21 mouse cellular contexts compared by ENCODE assay signal in genomic region chr1:82273529-82273928, GRCm38 (mm10). TPM values are rescaled to one million over a fixed set of nuclear protein-coding genes. Genes with fewer than 3 reads are reported as not detected.
DNase-seq lines count a peak whose midpoint lies in the region; ATAC-seq and TF ChIP-seq lines count a peak whose summit lies in the region.
"Had no signal": no experiment of that assay in that cellular context is flagged by ENCODE, and none has a peak within 500 bp of the region (broad histone marks: within the 10 kb centered on the region; RNA-seq: fewer than 3 reads in every experiment).

No protein-coding gene starts in this region.

- no peak for TF ChIP-seq CTCF in kidney, adult 2 months (conservative IDR thresholded peaks at IDR 0.05; ENCODE audit: insufficient read depth, insufficient read length, low read depth, low read length)

- no peaks in the 10 kb centered on the region for H3K9me3 ChIP-seq in forebrain, embryonic 11.5 days (ENCODE audit: control insufficient read depth, low read length)
- H3K9me3 ChIP-seq in forebrain, embryonic 15.5 days: no peaks in the 10 kb centered on the region
- H3K9me3 ChIP-seq in forebrain, embryonic 14.5 days (replicated peaks; ENCODE audit: control insufficient read depth, low read length): no peaks in the 10 kb centered on the region
- H3K9me3 ChIP-seq in midbrain, embryonic 15.5 days: no peaks in the 10 kb centered on the region
- peaks cover 2% of the 10 kb centered on the region; the same call in 1 of the 2 replicates for H3K9me3 ChIP-seq in liver, embryonic 11.5 days (ENCODE audit: control insufficient read depth, low read length)
- H3K9me3 ChIP-seq: embryonic facial prominence, embryonic 13.5 days; hindbrain, embryonic 15.5 days; neural tube, embryonic 13.5 days had no signal

- no peaks in the 10 kb centered on the region for H3K27me3 ChIP-seq in forebrain, embryonic 11.5 days (ENCODE audit: control insufficient read depth, insufficient read depth, low read length)
- H3K27me3 ChIP-seq in forebrain, embryonic 15.5 days: no peaks in the 10 kb centered on the region
- no peaks in the 10 kb centered on the region for H3K27me3 ChIP-seq in kidney, adult 2 months (replicated peaks; ENCODE audit: control insufficient read depth, insufficient read depth, low read length)
- H3K27me3 ChIP-seq in forebrain, embryonic 14.5 days (replicated peaks; ENCODE audit: control insufficient read depth, insufficient read depth, low read length): no peaks in the 10 kb centered on the region
- no peaks in the 10 kb centered on the region for H3K27me3 ChIP-seq in midbrain, embryonic 15.5 days (replicated peaks)
- H3K27me3 ChIP-seq in liver, embryonic 11.5 days (replicated peaks; ENCODE audit: control insufficient read depth, insufficient read depth, low read length): no peaks in the 10 kb centered on the region
- H3K27me3 ChIP-seq: embryonic facial prominence, embryonic 13.5 days; hindbrain, embryonic 15.5 days; neural tube, embryonic 13.5 days had no signal

- no peak for TF ChIP-seq POLR2A in kidney, adult 2 months (IDR thresholded peaks at IDR 0.05; ENCODE audit: low read depth, low read length)

- H3K4me2 ChIP-seq in forebrain, embryonic 11.5 days (ENCODE audit: low read depth, low read length, severe bottlenecking): no peak overlapping the region
- no peak overlapping the region for H3K4me2 ChIP-seq in forebrain, embryonic 15.5 days (replicated peaks)
- no peak overlapping the region for H3K4me2 ChIP-seq in forebrain, embryonic 14.5 days (ENCODE audit: low read length)
- H3K4me2 ChIP-seq in midbrain, embryonic 15.5 days: no peak overlapping the region
- H3K4me2 ChIP-seq in liver, embryonic 11.5 days: no peak overlapping the region
- H3K4me2 ChIP-seq: embryonic facial prominence, embryonic 13.5 days; hindbrain, embryonic 15.5 days; neural tube, embryonic 13.5 days had no signal

- DNase-seq in forebrain, embryonic 11.5 days (ENCODE audit: low spot score): no peak
- DNase-seq in kidney, adult 2 months: no peak
- DNase-seq in kidney, postnatal 14 days: no peak
- no peak for DNase-seq in forebrain, embryonic 14.5 days (ENCODE audit: low spot score)
- DNase-seq in gastrocnemius, postnatal 4 days (ENCODE audit: low spot score in 2 of 2): no peak
- no peak for DNase-seq in liver, embryonic 11.5 days (ENCODE audit: low spot score)
- DNase-seq: adrenal gland, postnatal 14 days; cerebellum, postnatal 10 days; kidney, adult 18-20 months; spleen, adult 18-20 months; thymus, postnatal 4 days had no signal

- H3K9ac ChIP-seq in forebrain, embryonic 11.5 days (ENCODE audit: low read length): no peak overlapping the region
- H3K9ac ChIP-seq in forebrain, embryonic 15.5 days (replicated peaks): no peak overlapping the region
- H3K9ac ChIP-seq in forebrain, embryonic 14.5 days (ENCODE audit: low read length): no peak overlapping the region
- no peak overlapping the region for H3K9ac ChIP-seq in midbrain, embryonic 15.5 days
- H3K9ac ChIP-seq in liver, embryonic 11.5 days (ENCODE audit: low read depth, low read length): no peak overlapping the region
- H3K9ac ChIP-seq: hindbrain, embryonic 15.5 days; neural tube, embryonic 13.5 days had no signal

- peak; percentile 53 for ATAC-seq in forebrain, embryonic 11.5 days (replicated peaks; ENCODE audit: low FRiP score)
- ATAC-seq in forebrain, embryonic 15.5 days (replicated peaks): no peak
- ATAC-seq in forebrain, embryonic 14.5 days: 0 out of 2 replicates have a peak, but pooled peaks have one; percentile 30
- peak; percentile 60 for ATAC-seq in midbrain, embryonic 15.5 days (replicated peaks)
- ATAC-seq in liver, embryonic 11.5 days (replicated peaks; ENCODE audit: low FRiP score): no peak

- WGBS in forebrain, embryonic 11.5 days: 8% methylated on average over 6 of the region's 6 CpGs
- whole genome bisulfite sequencing in forebrain, embryonic 15.5 days: 7% methylated on average over 6 of the region's 6 CpGs
- 48% methylated on average over 6 of the region's 6 CpGs for WGBS in kidney, adult 2 months
- WGBS in forebrain, embryonic 14.5 days: under 1% methylated on average over 6 of the region's 6 CpGs
- 6% methylated on average over 6 of the region's 6 CpGs for WGBS in midbrain, embryonic 15.5 days
- 66% methylated on average over 6 of the region's 6 CpGs for WGBS in liver, embryonic 11.5 days

- H3K36me3 ChIP-seq in forebrain, embryonic 11.5 days (ENCODE audit: control insufficient read depth, insufficient read depth, low read length): peaks cover 3% of the 10 kb centered on the region; the same call in 1 of the 2 replicates
- peaks cover 16% of the 10 kb centered on the region; the same call in 1 of the 2 replicates for H3K36me3 ChIP-seq in forebrain, embryonic 15.5 days
- H3K36me3 ChIP-seq in kidney, adult 2 months (ENCODE audit: control insufficient read depth, insufficient read depth, low read length): peaks cover 2% of the 10 kb centered on the region; the same call in 1 of the 2 replicates
- peaks cover 21% of the 10 kb centered on the region for H3K36me3 ChIP-seq in forebrain, embryonic 14.5 days (ENCODE audit: control insufficient read depth, insufficient read depth, low read length)
- peaks cover 12% of the 10 kb centered on the region; the same call in 1 of the 2 replicates for H3K36me3 ChIP-seq in midbrain, embryonic 15.5 days (replicated peaks)
- H3K36me3 ChIP-seq in liver, embryonic 11.5 days (ENCODE audit: control insufficient read depth, insufficient read depth, low read length): 0 out of 2 replicates have a peak, but pooled peaks cover 2% of the 10 kb centered on the region

- peaks cover 7% of the 10 kb centered on the region; the same call in 1 of the 2 replicates for H3K4me1 ChIP-seq in forebrain, embryonic 11.5 days (replicated peaks; ENCODE audit: control insufficient read depth, insufficient read depth, low read length)
- peaks cover 17% of the 10 kb centered on the region for H3K4me1 ChIP-seq in forebrain, embryonic 15.5 days
- H3K4me1 ChIP-seq in kidney, adult 2 months (ENCODE audit: control insufficient read depth, insufficient read depth, low read length): no peaks in the 10 kb centered on the region; the same call in 1 of the 2 replicates
- peaks cover 7% of the 10 kb centered on the region for H3K4me1 ChIP-seq in forebrain, embryonic 14.5 days (ENCODE audit: control insufficient read depth, insufficient read depth, low read length)
- 0 out of 2 replicates have a peak, but pooled peaks cover 6% of the 10 kb centered on the region for H3K4me1 ChIP-seq in midbrain, embryonic 15.5 days
- no peaks in the 10 kb centered on the region for H3K4me1 ChIP-seq in liver, embryonic 11.5 days (replicated peaks; ENCODE audit: control insufficient read depth, insufficient read depth, low read length)

- H3K4me3 ChIP-seq in forebrain, embryonic 11.5 days (ENCODE audit: low read depth, low read length): no peak overlapping the region
- H3K4me3 ChIP-seq in forebrain, embryonic 15.5 days: no peak overlapping the region
- no peak overlapping the region for H3K4me3 ChIP-seq in kidney, adult 2 months (ENCODE audit: insufficient read depth, low read depth, low read length)
- H3K4me3 ChIP-seq in forebrain, embryonic 14.5 days (ENCODE audit: low read depth, low read length): no peak overlapping the region
- H3K4me3 ChIP-seq in midbrain, embryonic 15.5 days: no peak overlapping the region
- H3K4me3 ChIP-seq in liver, embryonic 11.5 days (ENCODE audit: low read depth, low read length): no peak overlapping the region
- H3K4me3 ChIP-seq: embryonic facial prominence, embryonic 13.5 days; hindbrain, embryonic 15.5 days; neural tube, embryonic 13.5 days had no signal

- 0 out of 2 replicates have a peak overlapping the region, but pooled peaks have one; percentile 20 for H3K27ac ChIP-seq in forebrain, embryonic 11.5 days (ENCODE audit: low read depth, low read length)
- H3K27ac ChIP-seq in forebrain, embryonic 15.5 days (replicated peaks): no peak overlapping the region
- peak overlapping the region; percentile 16; the same call in 1 of the 2 replicates for H3K27ac ChIP-seq in kidney, adult 2 months (ENCODE audit: insufficient read depth, low read depth, low read length)
- H3K27ac ChIP-seq in forebrain, embryonic 14.5 days (ENCODE audit: low read depth, low read length): no peak overlapping the region
- H3K27ac ChIP-seq in midbrain, embryonic 15.5 days: no peak overlapping the region
- H3K27ac ChIP-seq in liver, embryonic 11.5 days (ENCODE audit: low read depth, low read length): no peak overlapping the region
- H3K27ac ChIP-seq: hindbrain, embryonic 15.5 days; neural tube, embryonic 13.5 days had no signal

RNA-seq across cellular contexts. Expression of gene Irs1, which starts 17.7 kb away (rescaled TPM):
- 14.2 and 17.5 TPM in 2 replicates for polyA plus RNA-seq in forebrain, embryonic 11.5 days (2014; fragmentation: Nextera tagmentation; extraction: Ambion mirVana)
- polyA plus RNA-seq in forebrain, embryonic 15.5 days (2015; fragmentation: Nextera tagmentation; extraction: Ambion mirVana): 9.1 and 10.4 TPM in 2 replicates
- polyA plus RNA-seq in kidney, adult 2 months (2012; rRNA removed): 7.1 and 7.4 TPM in 2 replicates
- polyA plus RNA-seq in forebrain, embryonic 14.5 days (2014; fragmentation: Nextera tagmentation; extraction: Ambion mirVana): 6.3 and 7.7 TPM in 2 replicates
- polyA plus RNA-seq in midbrain, embryonic 15.5 days (2015; fragmentation: Nextera tagmentation; extraction: Ambion mirVana): 7.5 and 8.2 TPM in 2 replicates
- 100 to 1,000 TPM in 1 of 2 experiments, 10 to 100 TPM in 1; 90.7 to 105 TPM for total RNA-seq in gastrocnemius, postnatal 4 days (2021)
- polyA plus RNA-seq in liver, embryonic 11.5 days (2014; fragmentation: Nextera tagmentation; extraction: Ambion mirVana): 3.6 and 4.1 TPM in 2 replicates
- total RNA-seq: granulocyte monocyte progenitor cell, adult 5-6 weeks; megakaryocyte-erythroid progenitor cell, adult 5-6 weeks had no signal

RNA-seq across cellular contexts. Expression of gene Gm9747, which starts 40.6 kb away (rescaled TPM):
- 40.2 and 42.7 TPM in 2 replicates for polyA plus RNA-seq in forebrain, embryonic 11.5 days (2014; fragmentation: Nextera tagmentation; extraction: Ambion mirVana)
- 27.4 and 30.3 TPM in 2 replicates for polyA plus RNA-seq in forebrain, embryonic 15.5 days (2015; fragmentation: Nextera tagmentation; extraction: Ambion mirVana)
- polyA plus RNA-seq in kidney, adult 2 months (2012; rRNA removed): 0.03 TPM in 1 of 2 replicates, not detected in the other
- 27.9 and 28.5 TPM in 2 replicates for polyA plus RNA-seq in forebrain, embryonic 14.5 days (2014; fragmentation: Nextera tagmentation; extraction: Ambion mirVana)
- polyA plus RNA-seq in midbrain, embryonic 15.5 days (2015; fragmentation: Nextera tagmentation; extraction: Ambion mirVana): 22.1 and 26.4 TPM in 2 replicates
- not detected for total RNA-seq in gastrocnemius, postnatal 4 days (2021)
- 12.1 and 12.6 TPM in 2 replicates for polyA plus RNA-seq in liver, embryonic 11.5 days (2014; fragmentation: Nextera tagmentation; extraction: Ambion mirVana)
- total RNA-seq: adrenal gland, postnatal 14 days; granulocyte monocyte progenitor cell, adult 5-6 weeks; layer of hippocampus, adult 18-20 months; left cerebral cortex, adult 8-10 months; liver, adult 2 months; megakaryocyte-erythroid progenitor cell, adult 5-6 weeks had no signal

RNA-seq across cellular contexts. Expression of gene Rhbdd1, which starts 42.7 kb away (rescaled TPM):
- 6.3 and 7.5 TPM in 2 replicates for polyA plus RNA-seq in forebrain, embryonic 11.5 days (2014; fragmentation: Nextera tagmentation; extraction: Ambion mirVana)
- polyA plus RNA-seq in forebrain, embryonic 15.5 days (2015; fragmentation: Nextera tagmentation; extraction: Ambion mirVana): 5.0 TPM in 2 replicates
- polyA plus RNA-seq in kidney, adult 2 months (2012; rRNA removed): 12.8 and 13.0 TPM in 2 replicates
- 4.0 and 4.2 TPM in 2 replicates for polyA plus RNA-seq in forebrain, embryonic 14.5 days (2014; fragmentation: Nextera tagmentation; extraction: Ambion mirVana)
- polyA plus RNA-seq in midbrain, embryonic 15.5 days (2015; fragmentation: Nextera tagmentation; extraction: Ambion mirVana): 3.2 and 4.2 TPM in 2 replicates
- 10 to 100 TPM; 10.6 to 10.9 TPM for total RNA-seq in gastrocnemius, postnatal 4 days (2021)
- 10.9 and 12.1 TPM in 2 replicates for polyA plus RNA-seq in liver, embryonic 11.5 days (2014; fragmentation: Nextera tagmentation; extraction: Ambion mirVana)

Comparison
In these comparisons a context has a peak if more than half of its experiments do, and no peak if none do; other contexts are left out.
1. ATAC-seq: peak in forebrain, embryonic 11.5 days (single experiment), forebrain, embryonic 14.5 days (single experiment) and midbrain, embryonic 15.5 days (single experiment); none in forebrain, embryonic 15.5 days (single experiment) and liver, embryonic 11.5 days (single experiment).
2. H3K27ac ChIP-seq: peak in forebrain, embryonic 11.5 days (single experiment) and kidney, adult 2 months (single experiment); none in forebrain, embryonic 15.5 days (single experiment), forebrain, embryonic 14.5 days (single experiment), midbrain, embryonic 15.5 days (single experiment) and liver, embryonic 11.5 days (single experiment).
3. RNA of gene Gm9747, which starts 40.6 kb away (polyA plus RNA-seq): 40.2 to 42.7 TPM in forebrain, embryonic 11.5 days, 27.9 to 28.5 TPM in forebrain, embryonic 14.5 days, 27.4 to 30.3 TPM in forebrain, embryonic 15.5 days, 22.1 to 26.4 TPM in midbrain, embryonic 15.5 days and 12.1 to 12.6 TPM in liver, embryonic 11.5 days; 0.03 TPM in kidney, adult 2 months; every median in the first group is over 10 times any median in the second.